Mouse (Mus musculus): ENCODE results near the gene Nfyb. TPM values are rescaled to one million over a fixed set of nuclear protein-coding genes. Genes with fewer than 3 reads are reported as not detected.
A peak's percentile ranks its signal among the peaks of the same experiment; 100 is the strongest.

Nfyb gene
- polyA plus RNA-seq, 1 experiment: 10.1 TPM

GRCm38 (mm10) chr10:82757341-82757740 is 6.6 kb downstream of the Nfyb start:
- no peaks in the 10 kb centered on the region for H3K4me1 ChIP-seq (ENCODE audit: control insufficient read depth, insufficient read depth, low read length)
- H3K27ac ChIP-seq (ENCODE audit: insufficient read depth, low read depth, low read length): no peak overlapping the region
- 51% methylated on average over 9 of the region's 9 CpGs for WGBS
- TF ChIP-seq CTCF (conservative IDR thresholded peaks at IDR 0.05; ENCODE audit: insufficient read depth, insufficient read length, low read depth, low read length) (no peak), POLR2A (IDR thresholded peaks at IDR 0.05; ENCODE audit: low read depth, low read length) (no peak)
- DNase-seq: no peak
- no peak overlapping the region for H3K4me3 ChIP-seq (ENCODE audit: insufficient read depth, low read depth, low read length)
- H3K27me3 ChIP-seq (replicated peaks; ENCODE audit: control insufficient read depth, insufficient read depth, low read length): no peaks in the 10 kb centered on the region
- peaks cover 8% of the 10 kb centered on the region; the same call in 1 of the 2 replicates for H3K36me3 ChIP-seq (ENCODE audit: control insufficient read depth, insufficient read depth, low read length)

GRCm38 (mm10) chr10:82756466-82756865 is 7.5 kb downstream of the Nfyb start:
- TF ChIP-seq POLR2A (IDR thresholded peaks at IDR 0.05; ENCODE audit: low read depth, low read length): no peak
- TF ChIP-seq CTCF (conservative IDR thresholded peaks at IDR 0.05; ENCODE audit: insufficient read depth, insufficient read length, low read depth, low read length): no peak
- peaks cover 9% of the 10 kb centered on the region for H3K36me3 ChIP-seq (ENCODE audit: control insufficient read depth, insufficient read depth, low read length)
- H3K27ac ChIP-seq (ENCODE audit: insufficient read depth, low read depth, low read length): no peak overlapping the region
- H3K4me3 ChIP-seq (ENCODE audit: insufficient read depth, low read depth, low read length): no peak overlapping the region
- H3K4me1 ChIP-seq (ENCODE audit: control insufficient read depth, insufficient read depth, low read length): no peaks in the 10 kb centered on the region
- no peaks in the 10 kb centered on the region for H3K27me3 ChIP-seq (replicated peaks; ENCODE audit: control insufficient read depth, insufficient read depth, low read length)
- no peak for DNase-seq
- 86% methylated on average over 9 of the region's 9 CpGs for WGBS

DNA sequence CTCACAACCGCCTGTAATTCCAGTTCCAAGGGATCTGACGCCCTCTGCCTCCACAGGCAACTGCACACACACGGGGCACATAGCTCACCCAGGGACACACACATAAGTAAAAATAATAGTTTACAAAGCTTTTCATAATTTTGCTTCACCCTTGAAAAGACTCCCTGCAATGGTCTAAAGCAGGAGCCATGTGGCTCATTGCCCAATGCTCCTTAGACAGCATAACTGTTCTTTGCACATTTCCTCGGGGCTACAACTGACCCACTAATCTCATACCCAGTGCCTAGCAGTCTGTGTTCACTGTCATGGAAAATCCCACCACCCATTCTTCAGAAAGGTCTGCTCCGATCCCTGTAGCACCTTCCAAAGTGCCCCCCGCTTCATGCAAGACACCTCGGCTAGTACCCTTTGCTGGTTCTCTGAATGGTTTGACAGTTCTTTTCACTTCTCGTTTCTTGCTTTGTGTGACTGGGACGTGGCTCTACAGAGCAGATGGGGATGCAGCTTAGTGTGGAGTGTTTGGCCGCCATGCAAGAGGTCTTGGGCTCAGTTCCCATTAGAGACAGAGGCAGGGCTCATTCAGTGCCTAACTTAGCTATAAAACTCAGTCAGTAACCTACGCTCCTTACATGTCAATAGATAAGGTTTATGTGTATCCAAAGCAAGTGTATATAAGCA is 8.6 kb downstream of the Nfyb start:
- H3K27ac ChIP-seq (ENCODE audit: insufficient read depth, low read depth, low read length): no peak overlapping the region
- DNase-seq: no peak
- TF ChIP-seq POLR2A (IDR thresholded peaks at IDR 0.05; ENCODE audit: low read depth, low read length) (no peak), CTCF (conservative IDR thresholded peaks at IDR 0.05; ENCODE audit: insufficient read depth, insufficient read length, low read depth, low read length) (no peak)
- no peaks in the 10 kb centered on the region for H3K4me1 ChIP-seq (ENCODE audit: control insufficient read depth, insufficient read depth, low read length)
- no peak overlapping the region for H3K4me3 ChIP-seq (ENCODE audit: insufficient read depth, low read depth, low read length)
- WGBS: 95% methylated on average over 11 of the region's 11 CpGs
- H3K36me3 ChIP-seq (ENCODE audit: control insufficient read depth, insufficient read depth, low read length): peaks cover 11% of the 10 kb centered on the region
- H3K27me3 ChIP-seq (replicated peaks; ENCODE audit: control insufficient read depth, insufficient read depth, low read length): no peaks in the 10 kb centered on the region

DNA sequence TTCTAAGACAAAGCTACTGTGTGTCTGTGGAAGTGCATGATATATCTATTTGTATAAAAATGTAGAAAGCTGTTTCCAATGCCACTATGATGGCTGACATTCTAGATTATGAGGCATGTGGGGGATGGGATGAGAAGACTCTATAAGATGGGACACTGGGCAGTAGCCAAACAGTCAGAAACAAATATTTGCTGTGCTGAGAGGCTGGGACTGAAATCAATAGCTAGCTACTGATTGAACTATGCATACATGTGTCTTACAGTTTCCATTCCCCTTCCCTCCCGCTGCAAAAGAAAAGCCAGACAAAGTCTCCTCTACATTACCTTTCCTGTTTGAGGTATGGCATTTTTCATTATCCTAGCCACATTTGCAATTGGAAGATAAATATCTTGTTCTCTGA is 9.3 kb downstream of the Nfyb start:
- no peak overlapping the region for H3K27ac ChIP-seq (ENCODE audit: insufficient read depth, low read depth, low read length)
- no peak for DNase-seq
- no peaks in the 10 kb centered on the region for H3K4me1 ChIP-seq (ENCODE audit: control insufficient read depth, insufficient read depth, low read length)
- 100% methylated on average over 1 of the region's 1 CpGs for WGBS
- TF ChIP-seq POLR2A (IDR thresholded peaks at IDR 0.05; ENCODE audit: low read depth, low read length) (no peak), CTCF (conservative IDR thresholded peaks at IDR 0.05; ENCODE audit: insufficient read depth, insufficient read length, low read depth, low read length) (no peak)
- H3K27me3 ChIP-seq (replicated peaks; ENCODE audit: control insufficient read depth, insufficient read depth, low read length): no peaks in the 10 kb centered on the region
- H3K4me3 ChIP-seq (ENCODE audit: insufficient read depth, low read depth, low read length): no peak overlapping the region
- peaks cover 11% of the 10 kb centered on the region for H3K36me3 ChIP-seq (ENCODE audit: control insufficient read depth, insufficient read depth, low read length)

GRCm38 (mm10) chr10:82752921-82753320 is 11.0 kb downstream of the Nfyb start:
- peak; percentile 32 for DNase-seq
- TF ChIP-seq POLR2A (IDR thresholded peaks at IDR 0.05; ENCODE audit: low read depth, low read length): no peak
- TF ChIP-seq CTCF (conservative IDR thresholded peaks at IDR 0.05; ENCODE audit: insufficient read depth, insufficient read length, low read depth, low read length): no peak
- H3K36me3 ChIP-seq (ENCODE audit: control insufficient read depth, insufficient read depth, low read length): peaks cover 13% of the 10 kb centered on the region
- no peak overlapping the region for H3K4me3 ChIP-seq (ENCODE audit: insufficient read depth, low read depth, low read length)
- no peaks in the 10 kb centered on the region for H3K4me1 ChIP-seq (ENCODE audit: control insufficient read depth, insufficient read depth, low read length)
- WGBS: 77% methylated on average over 3 of the region's 3 CpGs
- H3K27me3 ChIP-seq (replicated peaks; ENCODE audit: control insufficient read depth, insufficient read depth, low read length): no peaks in the 10 kb centered on the region
- H3K27ac ChIP-seq (ENCODE audit: insufficient read depth, low read depth, low read length): no peak overlapping the region

- no peaks in the 10 kb centered on the region for H3K4me1 ChIP-seq (ENCODE audit: control insufficient read depth, insufficient read depth, low read length)
- no peak for DNase-seq
- H3K27ac ChIP-seq (ENCODE audit: insufficient read depth, low read depth, low read length): no peak overlapping the region
- H3K4me3 ChIP-seq (ENCODE audit: insufficient read depth, low read depth, low read length): no peak overlapping the region
- WGBS: 86% methylated on average over 6 of the region's 6 CpGs
- TF ChIP-seq POLR2A (IDR thresholded peaks at IDR 0.05; ENCODE audit: low read depth, low read length) (no peak), CTCF (conservative IDR thresholded peaks at IDR 0.05; ENCODE audit: insufficient read depth, insufficient read length, low read depth, low read length) (no peak)
- H3K27me3 ChIP-seq (replicated peaks; ENCODE audit: control insufficient read depth, insufficient read depth, low read length): no peaks in the 10 kb centered on the region
- peaks cover 14% of the 10 kb centered on the region for H3K36me3 ChIP-seq (ENCODE audit: control insufficient read depth, insufficient read depth, low read length)
These were observed 13.2 kb downstream of the Nfyb start for GRCm38 (mm10) chr10:82750778-82751177.

DNA sequence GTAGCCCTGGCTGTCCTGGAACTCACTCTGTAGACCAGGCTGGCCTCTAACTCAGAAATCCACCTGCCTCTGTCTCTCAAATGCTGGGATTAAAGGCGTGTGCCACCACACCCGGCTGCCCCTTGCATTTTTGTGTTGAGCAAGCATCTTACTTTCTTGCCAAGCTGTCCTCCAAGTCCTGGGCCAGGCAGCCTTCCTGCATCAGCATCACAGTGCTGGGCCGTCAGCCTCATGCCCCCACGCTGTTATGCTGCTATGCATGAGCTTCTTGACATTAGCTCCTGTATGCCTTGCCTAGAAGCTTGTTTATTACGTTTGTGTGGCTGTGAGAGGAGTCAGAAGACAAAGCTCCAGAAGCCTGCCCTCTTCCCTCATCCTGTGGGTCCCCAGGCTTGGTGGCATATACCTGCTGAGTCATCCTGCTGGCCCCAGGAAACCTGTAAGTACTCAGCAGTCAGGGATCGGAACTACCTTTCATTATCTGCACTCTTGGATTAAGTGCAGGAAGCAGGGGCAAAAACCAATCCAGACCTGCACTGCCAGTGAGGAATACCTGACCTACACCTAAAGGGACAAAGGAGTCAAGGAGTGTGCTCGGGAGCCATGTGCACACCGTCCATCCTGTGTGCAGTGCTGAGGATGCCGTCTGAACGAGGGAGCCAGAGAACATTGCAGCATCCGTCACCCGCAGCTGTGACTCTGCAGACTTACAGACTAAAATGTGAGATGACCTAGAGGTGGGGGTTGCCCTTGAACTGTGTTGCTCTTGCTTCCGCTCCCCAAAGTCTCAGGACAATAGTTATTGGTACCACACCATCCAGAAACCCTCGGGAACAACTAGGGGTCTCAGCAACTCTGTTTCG is 16.7 kb downstream of the Nfyb start:
- Histone ChIP-seq H3K27ac (ENCODE audit: insufficient read depth, low read depth, low read length) (no peak overlapping the region), H3K36me3 (ENCODE audit: control insufficient read depth, insufficient read depth, low read length) (peaks cover 7% of the 10 kb centered on the region), H3K27me3 (replicated peaks; ENCODE audit: control insufficient read depth, insufficient read depth, low read length) (no peaks in the 10 kb centered on the region), H3K4me1 (ENCODE audit: control insufficient read depth, insufficient read depth, low read length) (peaks cover 3% of the 10 kb centered on the region; the same call in 1 of the 2 replicates), H3K4me3 (ENCODE audit: insufficient read depth, low read depth, low read length) (no peak overlapping the region)
- DNase-seq: no peak
- TF ChIP-seq POLR2A (IDR thresholded peaks at IDR 0.05; ENCODE audit: low read depth, low read length) (no peak), CTCF (conservative IDR thresholded peaks at IDR 0.05; ENCODE audit: insufficient read depth, insufficient read length, low read depth, low read length) (no peak)
- 89% methylated on average over 15 of the region's 15 CpGs for WGBS

Data from kidney, adult 2 months (tissue).